Mouse (Mus musculus) left cerebral cortex, adult 2 months (tissue): ENCODE results near the gene Galr2. TPM values are rescaled to one million over a fixed set of nuclear protein-coding genes. Genes with fewer than 3 reads are reported as not detected.

Source experiments
- DNase-seq, 2 experiments: peaks; one replicate each; pipeline ENCODE4 v3.0.0; 2021 to 2022; ENCODE audit warnings: low spot score in 2 of 2, mixed read lengths in 1 of 2; ENCODE audit errors: extremely low spot score in 1 of 2
- H3K27ac ChIP-seq: fragments of 200-600 bp; 2 replicates; pipeline ENCODE4 v1.8.1; 2022
- H3K4me3 ChIP-seq: fragments of 200-600 bp; 2 replicates; pipeline ENCODE4 v1.8.1; 2022
- CTCF ChIP-seq: fragments of 200-600 bp; IDR thresholded peaks from 2 replicates; pipeline ENCODE4 v1.8.1; 2022; ENCODE audit warnings: antibody characterized with exemption, mild to moderate bottlenecking, moderate library complexity
- intact Hi-C: fragments of 180-260 bp; cut with DNase I; formaldehyde crosslinking; loops from one replicate; pipeline ENCODE4 v1.15.1; 2025
- long read RNA-seq, 2 experiments: library from polyadenylated mRNA; stranded (forward); transcript quantifications; one replicate each; pipeline ENCODE4 v2.0.0; 2021; ENCODE audit warnings: borderline mapping rate in 2 of 2
- total RNA-seq, 2 experiments: library from RNA; stranded (reverse); gene quantifications; 2 replicates each; pipeline ENCODE4 v1.2.3; 2021

Gene Galr2
- total RNA-seq = not detected
- long read RNA-seq, experiment 1 = 0 reads
- long read RNA-seq, experiment 2 = 0 reads

- TF ChIP-seq CTCF = no peak
- Histone ChIP-seq H3K27ac (no peak within 1 kb of the TSS), H3K4me3 (no peak within 1 kb of the TSS)
- DNase-seq = no peak
- intact Hi-C loops = no loop called here
These were observed at the start of gene Galr2 for GRCm38 (mm10) chr11:116280751-116281663. TSS of gene Galr2 (plus strand) at chr11:116280939.

- intact Hi-C loops = no loop called here
- Histone ChIP-seq H3K27ac (no peak overlapping the region), H3K4me3 (no peak overlapping the region)
- no peak for DNase-seq
- no peak for TF ChIP-seq CTCF
These were observed 48.3 kb upstream of the Galr2 start for GRCm38 (mm10) chr11:116232427-116232826.

GRCm38 (mm10) chr11:116234901-116235300 lies 45.8 kb upstream of the Galr2 start:
- no peak overlapping the region for H3K27ac ChIP-seq
- no peak for DNase-seq
- intact Hi-C loops = no loop called here
- no peak overlapping the region for H3K4me3 ChIP-seq
- no peak for TF ChIP-seq CTCF

- no peak for TF ChIP-seq CTCF
- Histone ChIP-seq H3K27ac (no peak within 1 kb of the TSS), H3K4me3 (no peak within 1 kb of the TSS)
- intact Hi-C loops = no loop called here
- DNase-seq = no peak
These were observed 42.9 kb upstream of the Galr2 start, which contains the start of gene Evpl for GRCm38 (mm10) chr11:116237742-116238395. TSS of gene Evpl (minus strand) at chr11:116238077.

GRCm38 (mm10) chr11:116239797-116240196 lies 40.9 kb upstream of the Galr2 start:
- Histone ChIP-seq H3K4me3 (no peak overlapping the region), H3K27ac (no peak overlapping the region)
- DNase-seq = no peak
- intact Hi-C loops = no loop called here
- TF ChIP-seq CTCF = no peak

- H3K4me3 ChIP-seq = no peak overlapping the region
- no peak overlapping the region for H3K27ac ChIP-seq
- intact Hi-C loops = no loop called here
- no peak for DNase-seq
- TF ChIP-seq CTCF = no peak
These were observed 38.9 kb upstream of the Galr2 start for GRCm38 (mm10) chr11:116241744-116242235.

GRCm38 (mm10) chr11:116244580-116244979 lies 36.2 kb upstream of the Galr2 start:
- H3K27ac ChIP-seq = no peak overlapping the region
- no peak for TF ChIP-seq CTCF
- intact Hi-C loops = no loop called here
- DNase-seq = no peak
- H3K4me3 ChIP-seq = no peak overlapping the region

- no peak for DNase-seq
- Histone ChIP-seq H3K4me3 (no peak overlapping the region), H3K27ac (no peak overlapping the region)
- intact Hi-C loops = no loop called here
- TF ChIP-seq CTCF = no peak
These were observed 35.1 kb upstream of the Galr2 start for GRCm38 (mm10) chr11:116245616-116246015.

- no peak for DNase-seq
- no peak overlapping the region for H3K27ac ChIP-seq
- no peak overlapping the region for H3K4me3 ChIP-seq
- TF ChIP-seq CTCF = no peak
- intact Hi-C loops = no loop called here
These were observed 33.1 kb upstream of the Galr2 start for GRCm38 (mm10) chr11:116247502-116248222.

GRCm38 (mm10) chr11:116250898-116251297 lies 29.8 kb upstream of the Galr2 start:
- Histone ChIP-seq H3K27ac (no peak overlapping the region), H3K4me3 (no peak overlapping the region)
- intact Hi-C loops = no loop called here
- DNase-seq = no peak
- no peak for TF ChIP-seq CTCF

GRCm38 (mm10) chr11:116253076-116253600 lies 27.6 kb upstream of the Galr2 start:
- intact Hi-C loops = no loop called here
- DNase-seq = no peak
- no peak for TF ChIP-seq CTCF

More at GRCm38 (mm10) chr11:116253076-116253600, 27.6 kb upstream of the Galr2 start:
- Histone ChIP-seq H3K4me3 (no peak overlapping the region), H3K27ac (no peak overlapping the region)
